Mouse (Mus musculus): ENCODE measurements around the gene Commd8. TPM values are rescaled to one million over a fixed set of nuclear protein-coding genes. Genes with fewer than 3 reads are reported as not detected.
"Not testable (repeated sequence)": the region's sequence is repeated elsewhere in the genome, so short reads cannot be mapped to it uniquely, and the experiment has no call there.

Commd8 gene
- polyA plus RNA-seq, 1 experiment from 2014 or later = 131 TPM

DNA sequence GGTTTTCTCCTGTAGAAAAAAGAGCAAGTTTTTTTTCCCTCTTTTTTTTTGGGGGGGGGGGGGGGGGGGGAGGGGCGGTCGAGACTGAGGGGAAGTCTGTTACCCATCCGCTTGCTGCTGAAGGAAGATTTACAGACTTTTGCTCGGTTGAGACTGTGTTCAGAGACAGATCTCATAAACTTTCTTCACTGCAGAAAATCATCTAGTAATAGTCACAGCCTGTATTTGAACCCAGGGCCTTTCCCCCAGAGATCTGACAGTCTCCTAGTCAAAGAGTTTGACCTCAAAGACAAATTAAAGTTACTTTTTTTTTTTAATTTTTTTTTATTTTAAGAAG is 264 bp upstream of the Commd8 start:
- Histone ChIP-seq H3K4me2 (replicated peaks) (peak overlapping the region; percentile 79), H3K27ac (replicated peaks) (0 out of 2 replicates have a peak overlapping the region, but pooled peaks have one; percentile 65), H3K9ac (no peak overlapping the region), H3K9me3 (replicated peaks) (no peaks in the 10 kb centered on the region), H3K36me3 (0 out of 2 replicates have a peak, but pooled peaks cover 3% of the 10 kb centered on the region), H3K4me1 (peaks cover 12% of the 10 kb centered on the region), H3K4me3 (replicated peaks) (peak overlapping the region; percentile 89), H3K27me3 (no peaks in the 10 kb centered on the region)
- WGBS = 0% methylated on average over 4 of the region's 4 CpGs
- ATAC-seq (ENCODE audit: insufficient number of reproducible peaks, low FRiP score, low TSS enrichment, low read depth) = peak; percentile 34; the same call in 1 of the 2 replicates

DNA sequence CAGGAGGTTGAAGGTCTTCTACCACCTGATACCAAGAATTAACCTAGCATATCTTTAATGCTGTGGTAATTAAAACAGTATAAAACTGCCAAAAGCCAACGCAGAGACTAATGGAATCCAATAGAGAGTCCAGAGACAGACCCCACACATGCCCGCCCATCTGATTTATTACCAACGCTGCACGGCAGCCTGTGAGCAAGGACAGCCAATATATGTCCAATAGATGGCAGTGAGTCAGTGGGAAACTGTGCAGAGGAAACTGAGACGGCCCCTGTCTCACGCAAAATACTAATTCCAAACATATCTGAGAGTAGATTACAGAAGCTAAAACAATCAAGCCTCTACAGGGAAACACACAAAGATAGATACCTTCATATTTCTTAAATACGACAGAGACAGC is 3.6 kb downstream of the Commd8 start:
- H3K4me1 ChIP-seq = peaks cover 12% of the 10 kb centered on the region
- peaks cover 38% of the 10 kb centered on the region for H3K36me3 ChIP-seq
- ATAC-seq (ENCODE audit: insufficient number of reproducible peaks, low FRiP score, low TSS enrichment, low read depth) = no peak
- H3K9ac ChIP-seq = no peak overlapping the region
- WGBS = 74% methylated on average over 7 of the region's 7 CpGs
- no peaks in the 10 kb centered on the region for H3K9me3 ChIP-seq (replicated peaks)
- H3K27ac ChIP-seq (replicated peaks) = no peak overlapping the region
- H3K27me3 ChIP-seq = no peaks in the 10 kb centered on the region
- no peak overlapping the region for H3K4me2 ChIP-seq (replicated peaks)
- no peak overlapping the region for H3K4me3 ChIP-seq (replicated peaks)

GRCm38 (mm10) chr5:72162855-72163254 is 5.1 kb downstream of the Commd8 start:
- Histone ChIP-seq H3K27me3 (no peaks in the 10 kb centered on the region), H3K27ac (replicated peaks) (no peak overlapping the region), H3K4me2 (replicated peaks) (no peak overlapping the region), H3K9me3 (replicated peaks) (no peaks in the 10 kb centered on the region), H3K4me1 (peaks cover 12% of the 10 kb centered on the region), H3K4me3 (replicated peaks) (no peak overlapping the region), H3K9ac (no peak overlapping the region), H3K36me3 (peaks cover 49% of the 10 kb centered on the region)
- 63% methylated on average over 5 of the region's 5 CpGs for WGBS
- no peak for ATAC-seq (ENCODE audit: insufficient number of reproducible peaks, low FRiP score, low TSS enrichment, low read depth)

DNA sequence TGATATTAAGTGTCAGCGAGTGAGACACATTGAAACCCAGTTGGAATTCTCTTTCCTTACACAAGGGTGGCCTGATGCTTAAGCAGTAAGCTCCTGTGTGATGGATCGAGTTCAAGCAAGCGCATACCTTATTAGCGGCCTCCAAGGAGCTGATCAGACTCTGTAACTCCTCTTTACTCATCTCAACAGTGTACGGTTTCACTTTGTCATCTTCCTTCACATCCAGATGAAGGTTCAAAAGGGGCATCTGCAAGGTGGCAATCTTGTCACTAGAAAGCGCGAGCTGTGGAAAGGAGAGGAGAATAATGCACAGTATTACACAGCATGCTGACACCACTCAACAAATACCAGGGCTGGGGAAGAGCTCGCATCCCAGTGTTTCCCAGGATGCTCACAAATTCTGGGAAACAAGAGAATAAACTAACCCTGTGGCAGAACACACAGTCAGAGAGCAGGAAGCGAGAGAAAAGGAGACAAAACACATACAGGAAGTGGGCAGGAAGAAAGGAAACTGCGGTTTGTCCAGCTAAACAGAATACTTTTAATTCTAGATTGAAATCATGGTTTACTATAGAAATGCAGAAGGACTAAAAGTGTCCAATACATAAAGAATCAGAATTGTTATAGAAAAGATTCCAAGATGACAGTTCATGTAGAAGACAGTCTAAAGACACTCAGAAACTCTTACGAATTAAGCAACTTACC is 7.1 kb downstream of the Commd8 start:
- H3K4me3 ChIP-seq (replicated peaks) = no peak overlapping the region
- H3K36me3 ChIP-seq = peaks cover 60% of the 10 kb centered on the region
- H3K4me2 ChIP-seq (replicated peaks) = no peak overlapping the region
- no peaks in the 10 kb centered on the region for H3K27me3 ChIP-seq
- no peaks in the 10 kb centered on the region for H3K4me1 ChIP-seq
- no peaks in the 10 kb centered on the region for H3K9me3 ChIP-seq (replicated peaks)
- H3K9ac ChIP-seq = no peak overlapping the region
- ATAC-seq (ENCODE audit: insufficient number of reproducible peaks, low FRiP score, low TSS enrichment, low read depth) = no peak
- WGBS = 88% methylated on average over 11 of the region's 11 CpGs
- H3K27ac ChIP-seq (replicated peaks) = no peak overlapping the region

DNA sequence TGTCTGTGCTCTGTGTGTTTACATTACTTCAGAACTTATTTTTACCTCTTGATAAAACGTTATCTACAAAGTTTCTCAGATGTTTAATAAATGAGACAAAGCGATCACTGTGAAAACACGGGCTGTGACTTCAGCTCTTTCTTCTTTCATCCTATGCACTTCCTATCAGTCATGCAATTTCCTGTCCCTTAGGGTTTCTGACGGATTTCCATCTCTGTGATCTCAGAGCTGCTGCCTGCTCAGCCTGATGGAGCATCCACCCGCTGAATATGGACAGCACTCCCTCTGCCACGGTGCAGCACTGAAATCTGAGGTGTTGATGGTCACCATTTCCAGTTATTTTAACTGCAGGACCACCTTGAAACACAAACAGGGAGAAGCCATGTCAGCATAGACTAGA is 8.5 kb downstream of the Commd8 start:
- Histone ChIP-seq H3K4me3 (replicated peaks) (no peak overlapping the region), H3K9ac (no peak overlapping the region), H3K9me3 (replicated peaks) (no peaks in the 10 kb centered on the region), H3K4me1 (no peaks in the 10 kb centered on the region), H3K4me2 (replicated peaks) (no peak overlapping the region), H3K36me3 (peaks cover 60% of the 10 kb centered on the region), H3K27ac (replicated peaks) (no peak overlapping the region), H3K27me3 (no peaks in the 10 kb centered on the region)
- WGBS = 79% methylated on average over 6 of the region's 6 CpGs
- ATAC-seq (ENCODE audit: insufficient number of reproducible peaks, low FRiP score, low TSS enrichment, low read depth) = no peak

GRCm38 (mm10) chr5:72158667-72159066 is 9.3 kb downstream of the Commd8 start:
- Histone ChIP-seq H3K27me3 (no peaks in the 10 kb centered on the region), H3K4me2 (replicated peaks) (no peak overlapping the region), H3K27ac (replicated peaks) (no peak overlapping the region), H3K9ac (no peak overlapping the region), H3K9me3 (replicated peaks) (no peaks in the 10 kb centered on the region), H3K36me3 (peaks cover 60% of the 10 kb centered on the region), H3K4me3 (replicated peaks) (no peak overlapping the region), H3K4me1 (no peaks in the 10 kb centered on the region)
- ATAC-seq (ENCODE audit: insufficient number of reproducible peaks, low FRiP score, low TSS enrichment, low read depth) = no peak
- 86% methylated on average over 12 of the region's 12 CpGs for WGBS

- no peaks in the 10 kb centered on the region for H3K4me1 ChIP-seq
- 79% methylated on average over 5 of the region's 5 CpGs for WGBS
- no peak overlapping the region for H3K4me2 ChIP-seq (replicated peaks)
- H3K36me3 ChIP-seq = peaks cover 44% of the 10 kb centered on the region
- ATAC-seq (ENCODE audit: insufficient number of reproducible peaks, low FRiP score, low TSS enrichment, low read depth) = no peak
- no peak overlapping the region for H3K4me3 ChIP-seq (replicated peaks)
- no peaks in the 10 kb centered on the region for H3K9me3 ChIP-seq (replicated peaks)
- H3K27ac ChIP-seq (replicated peaks) = no peak overlapping the region
- H3K27me3 ChIP-seq = no peaks in the 10 kb centered on the region
- no peak overlapping the region for H3K9ac ChIP-seq
Observed at GRCm38 (mm10) chr5:72156598-72156997, 11.4 kb downstream of the Commd8 start.

DNA sequence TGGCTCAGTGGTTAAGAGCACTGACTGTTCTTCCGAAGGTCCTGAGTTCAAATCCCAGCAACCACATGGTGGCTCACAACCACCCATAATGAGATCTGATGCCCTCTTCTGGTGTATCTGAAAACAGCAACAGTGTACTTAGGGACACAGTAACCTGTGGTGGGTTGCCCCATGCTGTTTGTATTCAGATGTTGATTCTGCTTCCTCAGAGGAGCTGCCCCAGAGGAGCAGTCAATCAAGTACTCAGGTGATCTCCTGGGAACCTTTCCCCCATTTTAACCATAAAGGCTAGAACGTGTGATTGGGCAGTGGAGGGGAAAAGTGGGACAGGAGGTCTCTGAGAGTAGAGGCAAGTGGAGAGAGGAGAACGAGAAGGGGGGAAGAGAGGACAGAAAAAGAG is 12.3 kb downstream of the Commd8 start:
- H3K9ac ChIP-seq; H3K4me1 ChIP-seq; H3K4me2 ChIP-seq (replicated peaks); H3K4me3 ChIP-seq (replicated peaks); H3K27ac ChIP-seq (replicated peaks); ATAC-seq (ENCODE audit: insufficient number of reproducible peaks, low FRiP score, low TSS enrichment, low read depth); H3K27me3 ChIP-seq; H3K9me3 ChIP-seq (replicated peaks): not testable (repeated sequence)
- 80% methylated on average over 3 of the region's 3 CpGs for WGBS
- H3K36me3 ChIP-seq = peaks cover 34% of the 10 kb centered on the region

GRCm38 (mm10) chr5:72150870-72151269 is 17.1 kb downstream of the Commd8 start:
- Histone ChIP-seq H3K9me3 (replicated peaks) (no peaks in the 10 kb centered on the region), H3K4me1 (0 out of 2 replicates have a peak, but pooled peaks cover 2% of the 10 kb centered on the region), H3K27ac (replicated peaks) (no peak overlapping the region), H3K36me3 (peaks cover 2% of the 10 kb centered on the region), H3K4me2 (replicated peaks) (no peak overlapping the region), H3K27me3 (no peaks in the 10 kb centered on the region), H3K9ac (no peak overlapping the region), H3K4me3 (replicated peaks) (no peak overlapping the region)
- 88% methylated on average over 5 of the region's 5 CpGs for WGBS
- no peak for ATAC-seq (ENCODE audit: insufficient number of reproducible peaks, low FRiP score, low TSS enrichment, low read depth)

- Histone ChIP-seq H3K4me3 (replicated peaks) (no peak overlapping the region), H3K4me2 (replicated peaks) (no peak overlapping the region), H3K27me3 (no peaks in the 10 kb centered on the region), H3K4me1 (0 out of 2 replicates have a peak, but pooled peaks cover 2% of the 10 kb centered on the region), H3K36me3 (no peaks in the 10 kb centered on the region), H3K27ac (replicated peaks) (no peak overlapping the region), H3K9me3 (replicated peaks) (no peaks in the 10 kb centered on the region), H3K9ac (no peak overlapping the region)
- WGBS = 27% methylated on average over 5 of the region's 5 CpGs
- no peak for ATAC-seq (ENCODE audit: insufficient number of reproducible peaks, low FRiP score, low TSS enrichment, low read depth)
Observed at GRCm38 (mm10) chr5:72148679-72149078, 19.3 kb downstream of the Commd8 start.

- Histone ChIP-seq H3K4me3 (replicated peaks) (no peak overlapping the region), H3K4me1 (no peaks in the 10 kb centered on the region), H3K4me2 (replicated peaks) (no peak overlapping the region), H3K36me3 (no peaks in the 10 kb centered on the region), H3K9me3 (replicated peaks) (no peaks in the 10 kb centered on the region), H3K27me3 (no peaks in the 10 kb centered on the region), H3K9ac (no peak overlapping the region), H3K27ac (replicated peaks) (no peak overlapping the region)
- ATAC-seq (ENCODE audit: insufficient number of reproducible peaks, low FRiP score, low TSS enrichment, low read depth) = no peak
- 83% methylated on average over 1 of the region's 1 CpGs for WGBS
Observed at GRCm38 (mm10) chr5:72139619-72140018, 28.4 kb downstream of the Commd8 start.

DNA sequence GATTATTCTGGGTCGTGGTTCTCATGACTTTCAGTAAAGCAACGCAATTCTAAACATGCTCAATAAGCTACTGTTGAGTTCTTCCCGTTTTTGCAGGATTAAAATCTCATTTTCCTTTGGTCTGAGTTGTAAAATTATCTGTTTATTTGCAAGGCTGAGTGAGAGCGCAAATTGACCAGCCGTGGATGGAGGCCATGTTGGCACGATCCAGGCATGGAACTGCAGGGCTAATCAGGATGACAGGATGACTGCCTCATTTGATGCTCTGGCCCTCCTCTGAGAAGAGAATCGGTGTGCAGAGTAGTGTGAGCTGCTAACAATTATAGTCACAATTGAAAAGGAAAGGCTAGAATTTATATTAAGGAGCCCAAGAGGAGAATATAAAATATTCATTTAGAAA is 29.7 kb downstream of the Commd8 start:
- no peak for ATAC-seq (ENCODE audit: insufficient number of reproducible peaks, low FRiP score, low TSS enrichment, low read depth)
- H3K4me3 ChIP-seq (replicated peaks) = no peak overlapping the region
- H3K27ac ChIP-seq (replicated peaks) = no peak overlapping the region
- H3K4me1 ChIP-seq = no peaks in the 10 kb centered on the region
- H3K4me2 ChIP-seq (replicated peaks) = no peak overlapping the region
- no peaks in the 10 kb centered on the region for H3K9me3 ChIP-seq (replicated peaks)
- H3K36me3 ChIP-seq = no peaks in the 10 kb centered on the region
- 74% methylated on average over 7 of the region's 7 CpGs for WGBS
- no peak overlapping the region for H3K9ac ChIP-seq
- H3K27me3 ChIP-seq = no peaks in the 10 kb centered on the region
